Mouse (Mus musculus) cerebellum, adult 18-20 months (tissue): ENCODE results near the gene Abi3bp.
A peak's percentile ranks its signal among the peaks of the same experiment; 100 is the strongest.

ENCODE experiments used
- DNase-seq, 2 experiments: peaks; one replicate each; pipeline ENCODE4 v3.0.0; 2021

Gene Abi3bp

GRCm38 (mm10) chr16:56518024-56518423 lies 40.3 kb downstream of the Abi3bp start:
- no peak for DNase-seq

GRCm38 (mm10) chr16:56524359-56524758 lies 46.7 kb downstream of the Abi3bp start:
- no peak for DNase-seq

GRCm38 (mm10) chr16:56526482-56526881 lies 48.8 kb downstream of the Abi3bp start:
- DNase-seq, result peak; percentile 32 to 42

- DNase-seq, result no peak
Measured at GRCm38 (mm10) chr16:56528079-56528688, 50.5 kb downstream of the Abi3bp start.

GRCm38 (mm10) chr16:56579536-56579935 lies 101.9 kb downstream of the Abi3bp start:
- DNase-seq, result no peak

- DNase-seq, result no peak
Measured at GRCm38 (mm10) chr16:56593581-56593980, 115.9 kb downstream of the Abi3bp start.

- DNase-seq, result no peak
Measured at GRCm38 (mm10) chr16:56594866-56595265, 117.2 kb downstream of the Abi3bp start.

- no peak for DNase-seq
Measured at GRCm38 (mm10) chr16:56598427-56598826, 120.7 kb downstream of the Abi3bp start.

- no peak for DNase-seq
Measured at GRCm38 (mm10) chr16:56602394-56602793, 124.7 kb downstream of the Abi3bp start.

GRCm38 (mm10) chr16:56610572-56610971 lies 132.9 kb downstream of the Abi3bp start:
- no peak for DNase-seq

GRCm38 (mm10) chr16:56611096-56611867 lies 133.6 kb downstream of the Abi3bp start:
- no peak for DNase-seq

- no peak for DNase-seq
Measured at GRCm38 (mm10) chr16:56638544-56638943, 160.9 kb downstream of the Abi3bp start.

GRCm38 (mm10) chr16:56645251-56645650 lies 167.6 kb downstream of the Abi3bp start:
- no peak for DNase-seq

GRCm38 (mm10) chr16:56646382-56647172 lies 168.9 kb downstream of the Abi3bp start:
- DNase-seq, result no peak

GRCm38 (mm10) chr16:56655193-56655910 lies 177.7 kb downstream of the Abi3bp start:
- DNase-seq, result no peak

GRCm38 (mm10) chr16:56658866-56659265 lies 181.2 kb downstream of the Abi3bp start:
- DNase-seq, result no peak

- no peak for DNase-seq
Measured at GRCm38 (mm10) chr16:56669520-56669919, 191.8 kb downstream of the Abi3bp start.

- no peak for DNase-seq
Measured at GRCm38 (mm10) chr16:56670941-56671340, 193.3 kb downstream of the Abi3bp start.

- no peak for DNase-seq
Measured at GRCm38 (mm10) chr16:56673420-56673819, 195.7 kb downstream of the Abi3bp start.

- DNase-seq, result peak; percentile 8 to 10
Measured at GRCm38 (mm10) chr16:56677146-56677545, 199.5 kb downstream of the Abi3bp start.

- no peak for DNase-seq
Measured at GRCm38 (mm10) chr16:56681010-56681645, 203.4 kb downstream of the Abi3bp start.

- DNase-seq, result no peak
Measured at GRCm38 (mm10) chr16:56686747-56687146, 209.1 kb downstream of the Abi3bp start.
